Mouse (Mus musculus) liver, embryonic 14.5 days (tissue): ENCODE results near the gene Grip1.

Experiments
- CTCF ChIP-seq: IDR thresholded peaks from 2 replicates; pipeline ENCODE4 v1.5.1; 2016; ENCODE audit warnings: antibody characterized with exemption, low read depth, control low read depth
- EP300 ChIP-seq: IDR thresholded peaks from 2 replicates; pipeline ENCODE4 v1.6.1; 2016; ENCODE audit warnings: antibody characterized with exemption, low read depth

GRCm38 (mm10) chr10:119534852-119535251 is 81.2 kb downstream of the Grip1 start:
- no peak for TF ChIP-seq EP300
- no peak for TF ChIP-seq CTCF
